Mouse (Mus musculus): ENCODE data around the gene Gm3526. TPM values are rescaled to one million over a fixed set of nuclear protein-coding genes. Genes with fewer than 3 reads are reported as not detected.
"Not testable (repeated sequence)": the region's sequence is repeated elsewhere in the genome, so short reads cannot be mapped to it uniquely, and the experiment has no call there.

Gm3526 gene
- not detected in 2 replicates for polyA plus RNA-seq (2012; ENCODE audit: insufficient read depth, insufficient read length, low replicate concordance, missing spikeins)

DNA sequence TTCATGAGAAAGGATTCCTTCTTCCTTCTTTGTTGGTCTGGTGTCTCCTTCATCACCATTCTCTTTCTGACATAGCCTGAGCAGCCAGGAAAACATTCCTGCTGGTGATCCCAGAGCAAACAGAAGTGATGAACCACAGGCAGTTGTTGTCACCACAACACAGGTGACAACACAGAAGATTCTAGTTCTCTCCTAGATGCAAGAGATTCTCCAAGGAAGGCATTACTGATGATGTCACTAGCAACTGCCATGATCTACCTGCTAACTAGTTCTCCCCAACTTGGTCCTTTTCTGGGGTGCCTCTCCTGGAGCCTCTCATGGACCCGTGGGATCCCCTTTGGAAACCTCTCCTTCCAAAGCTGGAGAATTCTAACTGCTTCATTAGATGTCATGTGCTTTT is at the start of gene Gm3526:
Gene Gm3526, minus strand, starts transcription at position 101 of the 400 bp plus-strand sequence.
- no CpG with 5 or more reads among the region's 1 CpGs for WGBS
- not testable (repeated sequence) for H3K4me1 ChIP-seq (ENCODE audit: control insufficient read depth, insufficient read depth, low read length); H3K4me3 ChIP-seq (ENCODE audit: insufficient read depth, low read depth, low read length); H3K27ac ChIP-seq (ENCODE audit: insufficient read depth, low read depth, low read length)

Other genes with a start within 250 kb of the Gm3526 start
- gene Gm3298, start 244.7 kb downstream of the Gm3526 start, polyA plus RNA-seq (2012; ENCODE audit: insufficient read depth, insufficient read length, low replicate concordance, missing spikeins) = not detected in 2 replicates
- gene 4930555G01Rik, start 210.0 kb downstream of the Gm3526 start, polyA plus RNA-seq (2012; ENCODE audit: insufficient read depth, insufficient read length, low replicate concordance, missing spikeins) = not detected in 2 replicates
- gene Gm8281, start 189.5 kb downstream of the Gm3526 start, polyA plus RNA-seq (2012; ENCODE audit: insufficient read depth, insufficient read length, low replicate concordance, missing spikeins) = not detected in 2 replicates
- gene Gm8279, start 129.1 kb downstream of the Gm3526 start, polyA plus RNA-seq (2012; ENCODE audit: insufficient read depth, insufficient read length, low replicate concordance, missing spikeins) = not detected in 2 replicates
- not detected in 2 replicates for gene Gm3317, start 96.0 kb downstream of the Gm3526 start, polyA plus RNA-seq (2012; ENCODE audit: insufficient read depth, insufficient read length, low replicate concordance, missing spikeins)
- not detected in 2 replicates for gene Gm8271, start 74.8 kb downstream of the Gm3526 start, polyA plus RNA-seq (2012; ENCODE audit: insufficient read depth, insufficient read length, low replicate concordance, missing spikeins)
- not detected in 2 replicates for gene Gm3542, start 74.3 kb upstream of the Gm3526 start, polyA plus RNA-seq (2012; ENCODE audit: insufficient read depth, insufficient read length, low replicate concordance, missing spikeins)
- gene Gm3500, start 128.5 kb upstream of the Gm3526 start, polyA plus RNA-seq (2012; ENCODE audit: insufficient read depth, insufficient read length, low replicate concordance, missing spikeins) = not detected in 2 replicates
- not detected in 2 replicates for gene Gm3194, start 194.9 kb upstream of the Gm3526 start, polyA plus RNA-seq (2012; ENCODE audit: insufficient read depth, insufficient read length, low replicate concordance, missing spikeins)
- not detected in 2 replicates for gene Gm8246, start 217.2 kb upstream of the Gm3526 start, polyA plus RNA-seq (2012; ENCODE audit: insufficient read depth, insufficient read length, low replicate concordance, missing spikeins)
- gene Gm3187, start 223.6 kb upstream of the Gm3526 start, polyA plus RNA-seq (2012; ENCODE audit: insufficient read depth, insufficient read length, low replicate concordance, missing spikeins) = not detected in 2 replicates
- not detected in 2 replicates for gene Gm3488, start 241.1 kb upstream of the Gm3526 start, polyA plus RNA-seq (2012; ENCODE audit: insufficient read depth, insufficient read length, low replicate concordance, missing spikeins)

Measured in olfactory bulb, adult 2 months (tissue).